Mouse (Mus musculus) left cerebral cortex, postnatal 14 days (tissue): ENCODE results near the gene Ube2z. TPM values are rescaled to one million over a fixed set of nuclear protein-coding genes. Genes with fewer than 3 reads are reported as not detected.
A peak's percentile ranks its signal among the peaks of the same experiment; 100 is the strongest.

Experiments used
- DNase-seq, 2 experiments: peaks; one replicate each; pipeline ENCODE4 v3.0.0; 2021 to 2022; ENCODE audit warnings: low spot score in 2 of 2, mixed read lengths in 1 of 2
- intact Hi-C: fragments of 180-260 bp; cut with DNase I; formaldehyde crosslinking; loops from one replicate; pipeline ENCODE4 v1.15.1; 2025
- total RNA-seq, 2 experiments: library from RNA; stranded (reverse); gene quantifications; 2 replicates each; pipeline ENCODE4 v1.2.3; 2021

The Ube2z gene
- total RNA-seq, 2 experiments from 2014 or later, result 54.0 to 56.1 TPM

GRCm38 (mm10) chr11:96070353-96070752, 5.2 kb upstream of the Ube2z start:
- intact Hi-C loops, result no loop called here
- DNase-seq, result no peak

GRCm38 (mm10) chr11:96068231-96068630, 3.0 kb upstream of the Ube2z start:
- intact Hi-C loops, result no loop called here

GRCm38 (mm10) chr11:96064521-96065214, 520 bp downstream of the Ube2z start:
- intact Hi-C loops, result loop anchor here (1.0 kb wide), 1 partner anchor 11 kb away; the partner anchor contains the start of gene Atp5g1
- no peak for DNase-seq

More at GRCm38 (mm10) chr11:96068231-96068630, 3.0 kb upstream of the Ube2z start:
- DNase-seq, result no peak

GRCm38 (mm10) chr11:96058309-96058708, 6.9 kb downstream of the Ube2z start:
- DNase-seq, result no peak
- intact Hi-C loops, result no loop called here

- no peak for DNase-seq
- intact Hi-C loops, result no loop called here
Measured at GRCm38 (mm10) chr11:96050854-96051253, 14.3 kb downstream of the Ube2z start.

- DNase-seq, result no peak
Measured at GRCm38 (mm10) chr11:96049939-96050338, 15.2 kb downstream of the Ube2z start.

GRCm38 (mm10) chr11:96047469-96048373, 17.5 kb downstream of the Ube2z start:
- intact Hi-C loops, result no loop called here
- DNase-seq, result no peak

More at GRCm38 (mm10) chr11:96049939-96050338, 15.2 kb downstream of the Ube2z start:
- intact Hi-C loops, result no loop called here

GRCm38 (mm10) chr11:96046793-96047192, 18.4 kb downstream of the Ube2z start:
- DNase-seq, result no peak
- intact Hi-C loops, result no loop called here

GRCm38 (mm10) chr11:96046028-96046427, 19.2 kb downstream of the Ube2z start:
- DNase-seq, result no peak
- intact Hi-C loops, result no loop called here

- DNase-seq, result no peak
- intact Hi-C loops, result no loop called here
Measured at GRCm38 (mm10) chr11:96044803-96045567, 20.2 kb downstream of the Ube2z start.

GRCm38 (mm10) chr11:96038560-96038959, 26.6 kb downstream of the Ube2z start:
- intact Hi-C loops, result no loop called here

GRCm38 (mm10) chr11:96037499-96037898, 27.7 kb downstream of the Ube2z start:
- intact Hi-C loops, result no loop called here
- no peak for DNase-seq

More at GRCm38 (mm10) chr11:96038560-96038959, 26.6 kb downstream of the Ube2z start:
- DNase-seq, result no peak

GRCm38 (mm10) chr11:96035133-96035532, 30.1 kb downstream of the Ube2z start:
- intact Hi-C loops, result no loop called here
- DNase-seq, result no peak

- DNase-seq, result peak; percentile 93 to 97
- intact Hi-C loops, result no loop called here
Measured at GRCm38 (mm10) chr11:96034596-96035052, 30.6 kb downstream of the Ube2z start, which contains the start of gene Snf8. TSS of gene Snf8 (plus strand) at chr11:96034885.

GRCm38 (mm10) chr11:96034116-96034515, 31.1 kb downstream of the Ube2z start:
- DNase-seq, result no peak
- intact Hi-C loops, result no loop called here

GRCm38 (mm10) chr11:96033264-96033663, 31.9 kb downstream of the Ube2z start:
- no peak for DNase-seq
- intact Hi-C loops, result no loop called here

- no peak for DNase-seq
- intact Hi-C loops, result no loop called here
Measured at GRCm38 (mm10) chr11:96031701-96032100, 33.5 kb downstream of the Ube2z start.

- intact Hi-C loops, result no loop called here
Measured at GRCm38 (mm10) chr11:96030571-96030970, 34.6 kb downstream of the Ube2z start.

GRCm38 (mm10) chr11:96028130-96028529, 37.1 kb downstream of the Ube2z start:
- intact Hi-C loops, result no loop called here

More at GRCm38 (mm10) chr11:96030571-96030970, 34.6 kb downstream of the Ube2z start:
- no peak for DNase-seq

More at GRCm38 (mm10) chr11:96028130-96028529, 37.1 kb downstream of the Ube2z start:
- DNase-seq, result no peak
